Mouse (Mus musculus): ENCODE data around the gene Plcl2. TPM values are rescaled to one million over a fixed set of nuclear protein-coding genes. Genes with fewer than 3 reads are reported as not detected.
"Not testable (repeated sequence)": the region's sequence is repeated elsewhere in the genome, so short reads cannot be mapped to it uniquely, and the experiment has no call there.

The Plcl2 gene
- polyA plus RNA-seq, 1 experiment from 2014 or later = 9.3 TPM

- no peak overlapping the region for H3K27ac ChIP-seq (replicated peaks)
- H3K4me3 ChIP-seq (replicated peaks) = no peak overlapping the region
- no peaks in the 10 kb centered on the region for H3K27me3 ChIP-seq (replicated peaks)
- H3K36me3 ChIP-seq = no peaks in the 10 kb centered on the region; the same call in 1 of the 2 replicates
- no peaks in the 10 kb centered on the region for H3K9me3 ChIP-seq (replicated peaks)
- no peak overlapping the region for H3K9ac ChIP-seq (replicated peaks)
- ATAC-seq (ENCODE audit: low FRiP score) = no peak
- peaks cover 10% of the 10 kb centered on the region for H3K4me1 ChIP-seq
- WGBS = 80% methylated on average over 3 of the region's 3 CpGs
- no peak overlapping the region for H3K4me2 ChIP-seq
Measured at GRCm38 (mm10) chr17:50638791-50639190, 129.6 kb downstream of the Plcl2 start.

GRCm38 (mm10) chr17:50641076-50641610 is 131.9 kb downstream of the Plcl2 start:
- 92% methylated on average over 2 of the region's 2 CpGs for WGBS
- Histone ChIP-seq H3K9ac (replicated peaks) (no peak overlapping the region), H3K4me2 (no peak overlapping the region)

GRCm38 (mm10) chr17:50641879-50642278 is 132.7 kb downstream of the Plcl2 start:
- Histone ChIP-seq H3K4me3 (replicated peaks) (no peak overlapping the region), H3K27ac (replicated peaks) (no peak overlapping the region), H3K9me3 (replicated peaks) (no peaks in the 10 kb centered on the region), H3K9ac (replicated peaks) (no peak overlapping the region), H3K36me3 (no peaks in the 10 kb centered on the region; the same call in 1 of the 2 replicates), H3K27me3 (replicated peaks) (no peaks in the 10 kb centered on the region), H3K4me1 (peaks cover 12% of the 10 kb centered on the region), H3K4me2 (no peak overlapping the region)
- WGBS = 98% methylated on average over 1 of the region's 1 CpGs
- ATAC-seq (ENCODE audit: low FRiP score) = no peak

More at GRCm38 (mm10) chr17:50641076-50641610, 131.9 kb downstream of the Plcl2 start:
- Histone ChIP-seq H3K36me3 (no peaks in the 10 kb centered on the region; the same call in 1 of the 2 replicates), H3K9me3 (replicated peaks) (no peaks in the 10 kb centered on the region), H3K27ac (replicated peaks) (no peak overlapping the region), H3K4me3 (replicated peaks) (no peak overlapping the region), H3K4me1 (peaks cover 12% of the 10 kb centered on the region), H3K27me3 (replicated peaks) (no peaks in the 10 kb centered on the region)
- ATAC-seq (ENCODE audit: low FRiP score) = no peak

- 72% methylated on average over 6 of the region's 6 CpGs for WGBS
- no peaks in the 10 kb centered on the region; the same call in 1 of the 2 replicates for H3K36me3 ChIP-seq
- H3K9me3 ChIP-seq (replicated peaks) = no peaks in the 10 kb centered on the region
- no peaks in the 10 kb centered on the region for H3K27me3 ChIP-seq (replicated peaks)
- no peak overlapping the region for H3K9ac ChIP-seq (replicated peaks)
- H3K4me3 ChIP-seq (replicated peaks) = no peak overlapping the region
- peak overlapping the region; percentile 11 for H3K4me2 ChIP-seq
- H3K4me1 ChIP-seq = peaks cover 12% of the 10 kb centered on the region
- ATAC-seq (ENCODE audit: low FRiP score) = peak; percentile 24
- peak overlapping the region; percentile 60 for H3K27ac ChIP-seq (replicated peaks)
Measured at GRCm38 (mm10) chr17:50643356-50643755, 134.2 kb downstream of the Plcl2 start.

- H3K36me3 ChIP-seq = no peaks in the 10 kb centered on the region; the same call in 1 of the 2 replicates
- no peaks in the 10 kb centered on the region for H3K9me3 ChIP-seq (replicated peaks)
- peak overlapping the region; percentile 60 for H3K27ac ChIP-seq (replicated peaks)
- peak overlapping the region; percentile 11 for H3K4me2 ChIP-seq
- H3K27me3 ChIP-seq (replicated peaks) = no peaks in the 10 kb centered on the region
- no peak overlapping the region for H3K4me3 ChIP-seq (replicated peaks)
- no peak overlapping the region for H3K9ac ChIP-seq (replicated peaks)
- H3K4me1 ChIP-seq = peaks cover 12% of the 10 kb centered on the region
- 16% methylated on average over 6 of the region's 6 CpGs for WGBS
- ATAC-seq (ENCODE audit: low FRiP score) = peak; percentile 60; the same call in 1 of the 2 replicates
Measured at GRCm38 (mm10) chr17:50643989-50644388, 134.8 kb downstream of the Plcl2 start.

GRCm38 (mm10) chr17:50648141-50648540 is 138.9 kb downstream of the Plcl2 start:
- not testable (repeated sequence) for H3K9me3 ChIP-seq (replicated peaks); H3K36me3 ChIP-seq; H3K27me3 ChIP-seq (replicated peaks); H3K27ac ChIP-seq (replicated peaks); H3K4me3 ChIP-seq (replicated peaks); H3K4me2 ChIP-seq; ATAC-seq (ENCODE audit: low FRiP score); H3K9ac ChIP-seq (replicated peaks)
- peaks cover 11% of the 10 kb centered on the region for H3K4me1 ChIP-seq
- 90% methylated on average over 4 of the region's 4 CpGs for WGBS

GRCm38 (mm10) chr17:50648757-50649419 is 139.7 kb downstream of the Plcl2 start:
- Histone ChIP-seq H3K36me3 (no peaks in the 10 kb centered on the region), H3K9me3 (replicated peaks) (no peaks in the 10 kb centered on the region), H3K4me3 (replicated peaks) (no peak overlapping the region), H3K9ac (replicated peaks) (no peak overlapping the region), H3K4me2 (no peak overlapping the region), H3K4me1 (peaks cover 3% of the 10 kb centered on the region), H3K27me3 (replicated peaks) (no peaks in the 10 kb centered on the region), H3K27ac (replicated peaks) (no peak overlapping the region)
- WGBS = 89% methylated on average over 6 of the region's 6 CpGs
- no peak for ATAC-seq (ENCODE audit: low FRiP score)

- no peak for ATAC-seq (ENCODE audit: low FRiP score)
- Histone ChIP-seq H3K4me2 (no peak overlapping the region), H3K36me3 (no peaks in the 10 kb centered on the region), H3K9ac (replicated peaks) (no peak overlapping the region), H3K4me1 (no peaks in the 10 kb centered on the region), H3K9me3 (replicated peaks) (no peaks in the 10 kb centered on the region), H3K27ac (replicated peaks) (no peak overlapping the region), H3K27me3 (replicated peaks) (no peaks in the 10 kb centered on the region), H3K4me3 (replicated peaks) (no peak overlapping the region)
- WGBS = 90% methylated on average over 14 of the region's 14 CpGs
Measured at GRCm38 (mm10) chr17:50650535-50651223, 141.5 kb downstream of the Plcl2 start.

- Histone ChIP-seq H3K4me1 (no peaks in the 10 kb centered on the region), H3K36me3 (0 out of 2 replicates have a peak, but pooled peaks cover 3% of the 10 kb centered on the region), H3K4me3 (replicated peaks) (no peak overlapping the region), H3K27me3 (replicated peaks) (no peaks in the 10 kb centered on the region), H3K4me2 (no peak overlapping the region), H3K9ac (replicated peaks) (no peak overlapping the region), H3K27ac (replicated peaks) (no peak overlapping the region), H3K9me3 (replicated peaks) (no peaks in the 10 kb centered on the region)
- ATAC-seq (ENCODE audit: low FRiP score) = no peak
- WGBS = 66% methylated on average over 5 of the region's 5 CpGs
Measured at GRCm38 (mm10) chr17:50654741-50655415, 145.7 kb downstream of the Plcl2 start.

- Histone ChIP-seq H3K9ac (replicated peaks) (no peak overlapping the region), H3K4me1 (no peaks in the 10 kb centered on the region), H3K27ac (replicated peaks) (no peak overlapping the region), H3K4me3 (replicated peaks) (no peak overlapping the region), H3K27me3 (replicated peaks) (no peaks in the 10 kb centered on the region), H3K9me3 (replicated peaks) (no peaks in the 10 kb centered on the region), H3K36me3 (0 out of 2 replicates have a peak, but pooled peaks cover 3% of the 10 kb centered on the region), H3K4me2 (no peak overlapping the region)
- WGBS = 85% methylated on average over 4 of the region's 4 CpGs
- ATAC-seq (ENCODE audit: low FRiP score) = no peak
Measured at GRCm38 (mm10) chr17:50655416-50655776, 146.2 kb downstream of the Plcl2 start.

GRCm38 (mm10) chr17:50657321-50657720 is 148.1 kb downstream of the Plcl2 start:
- no peaks in the 10 kb centered on the region for H3K4me1 ChIP-seq
- no peak for ATAC-seq (ENCODE audit: low FRiP score)
- no peak overlapping the region for H3K4me3 ChIP-seq (replicated peaks)
- no peak overlapping the region for H3K4me2 ChIP-seq
- H3K27ac ChIP-seq (replicated peaks) = no peak overlapping the region
- H3K27me3 ChIP-seq (replicated peaks) = no peaks in the 10 kb centered on the region
- H3K9me3 ChIP-seq (replicated peaks) = no peaks in the 10 kb centered on the region
- 0 out of 2 replicates have a peak, but pooled peaks cover 3% of the 10 kb centered on the region for H3K36me3 ChIP-seq
- no peak overlapping the region for H3K9ac ChIP-seq (replicated peaks)
